Mouse (Mus musculus): ENCODE results near the gene Dnah7a.

DNA sequence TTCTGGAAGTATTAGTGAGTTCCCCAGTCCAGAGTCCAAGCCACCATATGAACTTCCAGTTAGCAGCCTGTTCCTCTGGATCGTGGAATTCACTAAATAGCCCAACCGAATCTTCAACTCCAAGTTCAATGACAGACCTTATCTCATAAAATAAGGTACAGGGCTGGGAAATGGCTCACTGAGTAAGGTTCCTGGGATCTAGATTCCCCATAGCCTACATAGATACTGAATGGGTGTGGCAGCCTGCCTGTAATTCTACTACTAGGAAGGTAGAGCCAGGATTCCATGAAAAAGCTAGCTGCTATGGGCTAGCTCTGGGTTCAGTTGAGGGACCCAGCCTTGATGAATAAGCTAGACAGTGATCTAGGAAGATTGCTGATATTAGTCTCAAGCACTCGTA is 30.0 kb upstream of the Dnah7a start:
- no peak for TF ChIP-seq CTCF (IDR thresholded peaks at IDR 0.05; ENCODE audit: insufficient read depth, low read depth, low read length)
- no peak for TF ChIP-seq POLR2A (IDR thresholded peaks at IDR 0.05; ENCODE audit: insufficient read depth, low read depth, low read length)
